Mouse (Mus musculus): ENCODE measurements around the gene Ubl3. TPM values are rescaled to one million over a fixed set of nuclear protein-coding genes. Genes with fewer than 3 reads are reported as not detected.

The Ubl3 gene
- polyA plus RNA-seq, 1 experiment from 2014 or later = 79.7 TPM

DNA sequence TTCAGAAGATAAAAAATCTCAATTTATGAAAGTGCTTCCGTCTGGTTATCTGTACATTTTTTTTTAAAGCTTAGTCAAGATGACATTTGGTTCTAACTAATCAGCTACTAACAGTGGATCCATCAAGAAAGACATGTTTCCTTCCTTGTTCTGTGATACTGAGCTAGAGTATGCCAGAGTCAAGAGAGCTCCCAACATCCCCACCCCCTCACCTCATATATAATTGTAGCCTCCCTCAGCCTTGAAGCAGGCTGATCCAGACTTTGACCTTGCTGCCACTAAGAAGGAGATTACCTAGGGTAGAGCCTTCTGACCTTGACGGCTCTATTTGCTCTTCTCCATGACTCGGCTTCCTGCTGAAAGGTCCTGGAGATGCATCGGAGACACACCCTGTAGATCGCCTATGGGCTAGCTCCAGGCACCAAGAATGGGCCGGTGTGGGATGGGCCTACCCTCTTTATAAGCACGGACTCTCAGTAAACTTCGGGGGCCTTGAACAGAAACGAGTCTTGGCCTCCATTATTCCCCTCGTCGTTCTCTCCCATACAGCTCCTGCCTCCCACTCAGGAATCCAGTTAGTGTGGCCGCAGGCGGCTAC, 27.9 kb upstream of the Ubl3 start:
- Histone ChIP-seq H3K9ac (replicated peaks) (no peak overlapping the region), H3K4me1 (0 out of 2 replicates have a peak, but pooled peaks cover 4% of the 10 kb centered on the region), H3K27ac (replicated peaks) (no peak overlapping the region), H3K4me3 (no peak overlapping the region), H3K9me3 (no peaks in the 10 kb centered on the region), H3K4me2 (replicated peaks) (no peak overlapping the region), H3K36me3 (no peaks in the 10 kb centered on the region), H3K27me3 (no peaks in the 10 kb centered on the region)
- WGBS = 94% methylated on average over 13 of the region's 13 CpGs
- ATAC-seq (ENCODE audit: low FRiP score, low read depth) = no peak

DNA sequence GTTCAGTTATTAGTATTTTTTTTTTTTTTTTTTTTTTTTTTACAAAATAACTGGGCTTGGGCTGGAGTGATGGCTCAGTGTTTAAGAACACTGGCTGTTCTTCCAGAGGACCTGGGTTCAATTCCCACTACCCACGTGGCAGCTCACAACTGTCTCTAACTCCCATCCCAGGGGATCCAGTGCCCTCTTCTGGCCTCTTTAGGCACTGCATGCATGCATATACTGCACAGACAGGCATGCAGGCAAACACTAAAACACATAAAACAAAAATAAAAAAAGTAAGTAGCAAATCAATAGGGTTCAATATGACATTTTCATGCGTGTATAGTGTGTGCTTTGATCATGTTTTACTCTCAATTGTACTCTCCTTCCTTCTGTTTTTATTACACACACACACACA, 26.6 kb upstream of the Ubl3 start:
- ATAC-seq (ENCODE audit: low FRiP score, low read depth) = no peak
- Histone ChIP-seq H3K9ac (replicated peaks) (no peak overlapping the region), H3K27me3 (no peaks in the 10 kb centered on the region), H3K4me3 (no peak overlapping the region), H3K4me1 (peaks cover 10% of the 10 kb centered on the region; the same call in 1 of the 2 replicates), H3K4me2 (replicated peaks) (no peak overlapping the region), H3K36me3 (no peaks in the 10 kb centered on the region), H3K9me3 (no peaks in the 10 kb centered on the region), H3K27ac (replicated peaks) (no peak overlapping the region)
- 89% methylated on average over 2 of the region's 2 CpGs for WGBS

DNA sequence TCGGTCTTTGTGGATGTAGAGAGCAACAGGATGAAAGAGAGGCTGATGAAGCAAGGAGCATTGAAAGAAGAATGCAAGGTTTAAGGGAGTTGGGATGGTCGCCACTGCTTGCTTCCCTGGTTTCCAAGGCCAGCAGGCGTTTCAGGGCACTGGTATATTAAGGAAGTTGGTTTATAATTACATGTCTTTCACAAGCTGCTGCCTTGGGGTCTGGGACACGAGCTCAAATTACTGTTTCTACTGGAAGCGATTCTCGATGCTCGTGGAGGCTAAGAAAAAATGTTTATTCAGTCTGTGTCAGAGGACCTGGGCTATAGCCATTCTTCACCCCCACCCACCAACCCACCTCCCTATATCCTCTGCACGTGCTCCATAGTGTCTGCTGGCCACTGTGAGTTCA, 25.8 kb upstream of the Ubl3 start:
- Histone ChIP-seq H3K4me3 (no peak overlapping the region), H3K4me1 (peaks cover 10% of the 10 kb centered on the region; the same call in 1 of the 2 replicates), H3K9me3 (no peaks in the 10 kb centered on the region), H3K4me2 (replicated peaks) (no peak overlapping the region), H3K36me3 (no peaks in the 10 kb centered on the region), H3K27ac (replicated peaks) (no peak overlapping the region), H3K27me3 (no peaks in the 10 kb centered on the region), H3K9ac (replicated peaks) (no peak overlapping the region)
- WGBS = 84% methylated on average over 8 of the region's 8 CpGs
- ATAC-seq (ENCODE audit: low FRiP score, low read depth) = no peak

DNA sequence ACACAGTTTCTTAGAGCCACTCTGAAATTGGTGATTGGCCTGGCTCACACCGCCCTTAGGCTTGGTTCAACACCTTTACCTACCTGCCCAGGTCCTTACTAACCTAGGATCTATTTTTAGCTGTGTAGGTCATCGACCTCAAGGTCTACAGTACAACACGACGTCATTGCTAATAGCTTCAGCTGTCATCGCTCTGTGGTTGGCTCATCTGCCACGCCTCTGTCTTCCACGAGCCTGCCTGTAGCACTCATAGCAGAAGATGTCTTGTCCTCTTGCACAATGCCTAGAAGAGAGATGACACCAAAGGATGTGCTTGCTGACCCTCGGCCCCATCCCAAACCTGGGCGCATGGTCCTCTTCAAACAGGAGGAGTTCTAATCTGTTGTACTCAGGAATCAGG, 24.7 kb upstream of the Ubl3 start:
- no peak overlapping the region for H3K4me3 ChIP-seq

DNA sequence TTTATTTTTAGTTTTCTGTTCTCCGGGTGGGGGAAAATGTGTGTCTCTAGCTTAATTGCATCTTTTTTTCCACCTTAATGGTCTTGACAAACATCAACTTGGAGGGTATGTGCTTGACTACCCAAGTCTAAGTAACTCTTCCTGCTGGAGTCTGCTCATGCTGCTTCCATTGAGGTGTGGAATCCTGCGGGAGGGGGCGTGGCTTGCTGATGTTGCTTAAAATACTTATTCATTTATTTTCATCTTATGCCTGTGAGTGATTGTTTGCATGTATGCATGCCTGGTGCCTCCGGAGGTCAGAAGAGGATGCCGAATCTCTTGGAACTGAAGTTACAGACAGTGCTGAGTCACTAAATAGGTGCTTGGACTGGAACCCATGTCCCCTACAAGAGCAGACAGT, 22.6 kb upstream of the Ubl3 start:
- Histone ChIP-seq H3K4me3 (no peak overlapping the region), H3K4me2 (replicated peaks) (no peak overlapping the region), H3K27me3 (no peaks in the 10 kb centered on the region), H3K4me1 (peaks cover 10% of the 10 kb centered on the region; the same call in 1 of the 2 replicates), H3K9ac (replicated peaks) (no peak overlapping the region), H3K36me3 (no peaks in the 10 kb centered on the region), H3K9me3 (no peaks in the 10 kb centered on the region), H3K27ac (replicated peaks) (no peak overlapping the region)
- no peak for ATAC-seq (ENCODE audit: low FRiP score, low read depth)
- WGBS = 73% methylated on average over 5 of the region's 5 CpGs

More for the DNA sequence above, 24.7 kb upstream of the Ubl3 start:
- no peak overlapping the region for H3K4me2 ChIP-seq (replicated peaks)
- ATAC-seq (ENCODE audit: low FRiP score, low read depth) = no peak
- WGBS = 92% methylated on average over 9 of the region's 9 CpGs
- H3K27me3 ChIP-seq = no peaks in the 10 kb centered on the region
- no peaks in the 10 kb centered on the region for H3K9me3 ChIP-seq
- no peak overlapping the region for H3K27ac ChIP-seq (replicated peaks)
- H3K4me1 ChIP-seq = peaks cover 10% of the 10 kb centered on the region; the same call in 1 of the 2 replicates
- no peaks in the 10 kb centered on the region for H3K36me3 ChIP-seq
- H3K9ac ChIP-seq (replicated peaks) = no peak overlapping the region

DNA sequence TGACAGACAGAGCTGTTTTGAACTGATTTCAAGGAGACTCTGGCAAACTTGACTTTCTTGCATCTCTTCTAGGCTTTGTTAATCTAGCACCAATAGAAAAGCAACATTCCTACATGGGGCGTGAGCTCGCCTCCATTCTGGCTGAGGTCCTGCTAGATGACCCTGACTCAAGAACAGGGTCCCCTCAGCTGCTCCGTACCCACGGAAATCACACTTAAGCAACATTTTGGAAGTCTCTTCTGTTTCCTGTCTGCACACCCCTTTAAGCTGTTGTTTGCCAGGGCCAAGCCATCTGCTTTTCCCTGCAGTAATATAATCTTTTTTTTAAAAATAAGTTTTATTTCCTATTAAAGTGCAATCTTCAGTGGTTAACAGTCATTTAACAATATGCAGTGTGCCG, 20.1 kb upstream of the Ubl3 start:
- WGBS = 88% methylated on average over 5 of the region's 5 CpGs

DNA sequence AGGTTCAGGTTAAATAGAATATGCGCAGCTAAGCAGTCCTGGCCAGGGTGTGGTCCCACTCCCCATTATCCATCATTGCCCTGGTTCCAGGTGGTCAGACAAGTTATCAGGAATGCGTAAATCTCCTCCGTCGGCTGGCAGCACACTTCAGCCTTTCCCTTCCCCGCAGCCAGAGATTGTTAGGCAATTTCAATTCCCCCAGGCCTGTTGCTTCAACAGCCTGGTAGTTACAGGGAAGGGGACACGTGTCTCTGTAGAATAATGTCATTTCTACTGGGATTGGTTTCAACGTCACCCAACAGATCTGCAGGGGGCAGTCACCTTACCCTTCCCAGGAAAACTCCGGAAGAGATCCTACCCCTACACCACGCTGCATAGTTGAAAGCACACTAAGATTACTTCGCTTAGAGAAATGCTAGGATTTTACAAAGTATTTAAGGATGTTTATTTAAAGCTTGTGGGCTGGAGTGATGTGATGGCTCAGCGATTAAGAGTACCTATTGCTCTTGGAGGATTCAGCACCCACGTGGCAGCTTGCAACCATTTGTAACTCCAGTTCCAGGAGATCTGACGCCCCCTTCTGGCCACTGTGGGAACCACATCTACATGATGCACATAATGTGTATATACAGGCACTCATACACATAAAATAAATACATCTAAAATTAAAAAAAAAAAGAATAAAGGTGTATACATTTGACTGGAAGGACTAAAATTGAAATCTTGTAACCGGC, 18.1 kb upstream of the Ubl3 start:
- no peak overlapping the region for H3K9ac ChIP-seq (replicated peaks)
- peaks cover 7% of the 10 kb centered on the region; the same call in 1 of the 2 replicates for H3K4me1 ChIP-seq
- no peak overlapping the region for H3K27ac ChIP-seq (replicated peaks)
- no peaks in the 10 kb centered on the region for H3K36me3 ChIP-seq
- H3K9me3 ChIP-seq = no peaks in the 10 kb centered on the region
- H3K4me2 ChIP-seq (replicated peaks) = no peak overlapping the region
- no peaks in the 10 kb centered on the region for H3K27me3 ChIP-seq
- no peak for ATAC-seq (ENCODE audit: low FRiP score, low read depth)
- 90% methylated on average over 14 of the region's 14 CpGs for WGBS
- H3K4me3 ChIP-seq = no peak overlapping the region

More for the DNA sequence above, 20.1 kb upstream of the Ubl3 start:
- no peaks in the 10 kb centered on the region for H3K36me3 ChIP-seq
- H3K27ac ChIP-seq (replicated peaks) = no peak overlapping the region
- no peak overlapping the region for H3K4me3 ChIP-seq
- no peak overlapping the region for H3K9ac ChIP-seq (replicated peaks)
- peaks cover 10% of the 10 kb centered on the region; the same call in 1 of the 2 replicates for H3K4me1 ChIP-seq
- no peak overlapping the region for H3K4me2 ChIP-seq (replicated peaks)
- no peaks in the 10 kb centered on the region for H3K9me3 ChIP-seq
- no peaks in the 10 kb centered on the region for H3K27me3 ChIP-seq
- ATAC-seq (ENCODE audit: low FRiP score, low read depth) = no peak

DNA sequence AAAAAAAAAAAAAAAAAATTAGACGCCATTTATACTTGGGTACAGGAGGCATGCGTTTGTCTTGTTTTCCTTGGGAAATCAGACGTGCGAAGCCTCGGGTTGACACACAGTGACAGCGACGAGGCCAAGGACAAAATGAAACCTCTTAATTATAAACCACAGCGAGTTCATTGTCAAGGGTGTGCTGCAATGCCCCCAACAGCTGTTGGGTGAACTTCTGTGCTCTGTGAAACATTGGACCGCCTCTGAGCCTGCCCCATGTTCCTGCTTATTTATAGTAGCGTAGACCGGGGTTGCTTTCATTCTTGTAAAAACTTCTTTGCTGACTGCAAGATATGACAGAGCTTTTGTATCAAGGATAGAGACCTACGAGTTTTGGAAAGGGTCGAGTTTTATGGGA, 16.9 kb upstream of the Ubl3 start:
- no peaks in the 10 kb centered on the region for H3K4me1 ChIP-seq
- 81% methylated on average over 13 of the region's 13 CpGs for WGBS

DNA sequence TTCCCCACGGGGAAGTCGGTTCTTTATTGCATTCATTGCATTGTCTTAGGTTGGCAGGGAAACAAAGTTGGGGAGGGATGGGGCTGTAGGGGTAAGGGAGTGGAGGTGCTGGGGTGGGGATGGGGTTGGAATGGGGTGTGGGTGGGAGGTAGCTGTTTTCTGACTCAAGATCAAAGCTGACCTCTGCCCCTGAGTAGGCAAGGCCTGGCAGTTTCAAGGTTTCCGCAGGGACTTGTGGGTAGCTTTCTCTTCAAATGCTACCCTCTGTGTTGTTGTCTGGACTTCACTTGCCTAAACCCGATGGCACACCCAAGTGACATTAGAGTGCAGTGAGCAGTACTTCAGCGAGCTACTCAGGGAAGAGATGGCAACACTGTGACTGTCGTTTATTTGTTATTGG, 13.0 kb upstream of the Ubl3 start:
- no peaks in the 10 kb centered on the region for H3K4me1 ChIP-seq

More for the DNA sequence above, 16.9 kb upstream of the Ubl3 start:
- Histone ChIP-seq H3K4me2 (replicated peaks) (no peak overlapping the region), H3K4me3 (no peak overlapping the region), H3K36me3 (no peaks in the 10 kb centered on the region), H3K9ac (replicated peaks) (no peak overlapping the region), H3K27ac (replicated peaks) (no peak overlapping the region), H3K9me3 (no peaks in the 10 kb centered on the region), H3K27me3 (no peaks in the 10 kb centered on the region)
- no peak for ATAC-seq (ENCODE audit: low FRiP score, low read depth)

DNA sequence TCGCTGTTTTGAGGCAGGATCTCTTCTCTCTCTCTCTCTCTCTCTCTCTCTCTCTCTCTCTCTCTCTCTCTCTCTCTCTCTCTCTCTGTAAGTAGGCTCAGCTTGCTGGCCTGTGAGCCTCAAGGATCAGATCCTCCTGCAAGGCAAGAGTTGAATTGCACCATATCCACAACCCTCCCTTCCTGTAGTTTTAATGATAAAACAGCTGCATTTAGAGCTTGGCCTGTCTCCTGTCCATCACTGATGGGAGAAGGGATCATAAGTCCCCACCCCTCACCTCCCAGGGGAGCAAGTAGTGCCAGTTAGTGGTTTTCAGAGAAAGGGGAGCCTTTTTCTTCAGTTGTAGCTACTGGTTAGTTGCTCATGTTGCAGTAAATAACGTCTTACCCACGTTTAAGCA, 11.5 kb upstream of the Ubl3 start:
- no peak for ATAC-seq (ENCODE audit: low FRiP score, low read depth)
- Histone ChIP-seq H3K27ac (replicated peaks) (no peak overlapping the region), H3K27me3 (no peaks in the 10 kb centered on the region), H3K36me3 (no peaks in the 10 kb centered on the region), H3K4me2 (replicated peaks) (no peak overlapping the region), H3K9ac (replicated peaks) (no peak overlapping the region), H3K4me1 (no peaks in the 10 kb centered on the region), H3K4me3 (no peak overlapping the region), H3K9me3 (no peaks in the 10 kb centered on the region)
- WGBS = 98% methylated on average over 3 of the region's 3 CpGs

More for the DNA sequence above, 13.0 kb upstream of the Ubl3 start:
- Histone ChIP-seq H3K4me3 (no peak overlapping the region), H3K36me3 (no peaks in the 10 kb centered on the region), H3K27me3 (no peaks in the 10 kb centered on the region), H3K27ac (replicated peaks) (no peak overlapping the region), H3K9me3 (no peaks in the 10 kb centered on the region), H3K9ac (replicated peaks) (no peak overlapping the region), H3K4me2 (replicated peaks) (no peak overlapping the region)
- no peak for ATAC-seq (ENCODE audit: low FRiP score, low read depth)
- WGBS = 38% methylated on average over 6 of the region's 6 CpGs

DNA sequence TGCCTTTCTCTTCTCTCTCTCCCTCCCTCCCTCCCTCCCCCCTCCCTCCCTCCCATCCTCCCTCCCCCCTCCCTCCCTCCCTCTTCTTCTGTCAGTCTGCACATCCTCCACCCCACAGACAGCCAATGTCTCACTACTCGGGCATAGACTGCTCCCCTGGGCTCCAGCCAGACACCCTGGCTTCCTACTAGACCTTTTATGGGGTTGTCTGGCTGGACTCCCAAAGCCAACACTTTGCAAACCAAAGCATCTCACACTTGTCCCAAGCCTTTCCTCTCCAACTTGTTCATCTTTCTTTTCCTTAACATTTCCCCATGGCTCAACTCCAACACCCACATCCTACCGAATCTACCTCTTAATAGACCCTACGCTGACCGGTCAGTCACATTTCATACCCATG, 10.7 kb upstream of the Ubl3 start:
- no peak overlapping the region for H3K4me3 ChIP-seq
- H3K27ac ChIP-seq (replicated peaks) = no peak overlapping the region
- H3K9ac ChIP-seq (replicated peaks) = no peak overlapping the region
- no peaks in the 10 kb centered on the region for H3K36me3 ChIP-seq
- no peaks in the 10 kb centered on the region for H3K27me3 ChIP-seq
- no peaks in the 10 kb centered on the region for H3K4me1 ChIP-seq
- no peaks in the 10 kb centered on the region for H3K9me3 ChIP-seq
- no peak overlapping the region for H3K4me2 ChIP-seq (replicated peaks)
- no peak for ATAC-seq (ENCODE audit: low FRiP score, low read depth)
- 82% methylated on average over 4 of the region's 4 CpGs for WGBS

DNA sequence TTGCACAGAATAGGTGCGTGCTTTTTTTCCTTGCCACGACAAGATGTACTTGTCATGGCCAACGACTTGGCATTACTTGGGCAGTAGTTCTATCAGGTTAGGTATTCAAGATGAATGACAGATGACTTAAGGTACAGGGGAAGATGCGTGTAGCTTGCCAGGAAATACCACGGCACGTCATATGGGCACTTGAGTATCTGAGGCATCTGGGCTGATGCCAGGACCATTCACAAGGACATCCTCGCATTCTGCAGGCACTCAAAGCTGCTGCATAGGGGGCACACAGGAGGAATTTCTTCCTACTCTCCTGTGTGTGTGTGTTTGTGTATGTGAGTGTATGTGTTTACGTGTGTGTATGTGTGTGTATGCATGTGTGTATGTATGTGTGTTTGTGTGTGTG, 9.6 kb upstream of the Ubl3 start:
- 91% methylated on average over 8 of the region's 8 CpGs for WGBS
- no peak overlapping the region for H3K4me2 ChIP-seq (replicated peaks)
- H3K9ac ChIP-seq (replicated peaks) = no peak overlapping the region
- no peaks in the 10 kb centered on the region for H3K27me3 ChIP-seq
- no peaks in the 10 kb centered on the region for H3K9me3 ChIP-seq
- H3K27ac ChIP-seq (replicated peaks) = no peak overlapping the region
- no peak overlapping the region for H3K4me3 ChIP-seq
- H3K36me3 ChIP-seq = no peaks in the 10 kb centered on the region
- no peak for ATAC-seq (ENCODE audit: low FRiP score, low read depth)
- H3K4me1 ChIP-seq = no peaks in the 10 kb centered on the region

Measured in midbrain, embryonic 12.5 days (tissue).